Comparison of ENCODE assay signal across 8 mouse cellular contexts in genomic region chr1:25228381-25229244, GRCm38 (mm10).
DNase-seq lines count a peak whose midpoint lies in the region; ATAC-seq and TF ChIP-seq lines count a peak whose summit lies in the region.

No protein-coding gene starts in this region.

- peaks cover 6% of the 10 kb centered on the region; the same call in 1 of the 2 replicates for H3K4me1 ChIP-seq in hindbrain, embryonic 12.5 days
- H3K4me1 ChIP-seq in lung, embryonic 15.5 days: no peaks in the 10 kb centered on the region; the same call in 1 of the 2 replicates

- TF ChIP-seq CTCF in Patski (IDR thresholded peaks at IDR 0.05): no peak

- DNase-seq in Patski (ENCODE audit: low read depth, low spot score): no peak
- DNase-seq in cerebellum, adult 9-11 months: peak; percentile 74
- DNase-seq in frontal cortex, postnatal 10 days (ENCODE audit: low spot score in 2 of 2): peak; percentile 39 to 71
- DNase-seq in layer of hippocampus, adult 9-11 months: peak; percentile 54
- peak; percentile 80 for DNase-seq in ovary, postnatal 36 days (ENCODE audit: low spot score)

- no peaks in the 10 kb centered on the region for H3K36me3 ChIP-seq in hindbrain, embryonic 12.5 days
- H3K36me3 ChIP-seq in lung, embryonic 15.5 days: no peaks in the 10 kb centered on the region

- in situ Hi-C loops in Patski (cut with MboI; ENCODE audit: low pct_unique_long_range_greater_than_20kb): no loop called here

- H3K9ac ChIP-seq in hindbrain, embryonic 12.5 days: peak overlapping the region; percentile 64
- no peak overlapping the region for H3K9ac ChIP-seq in lung, embryonic 15.5 days

- WGBS in hindbrain, embryonic 12.5 days: 5% methylated on average over 37 of the region's 37 CpGs
- 8% methylated on average over 37 of the region's 37 CpGs for WGBS in lung, embryonic 15.5 days

- CTCF ChIA-PET in Patski (lab: Charles Lee): no interaction called here

- H3K4me3 ChIP-seq in hindbrain, embryonic 12.5 days: peak overlapping the region; percentile 43
- no peak overlapping the region for H3K4me3 ChIP-seq in lung, embryonic 15.5 days

- peak overlapping the region; percentile 90 for H3K27ac ChIP-seq in hindbrain, embryonic 12.5 days
- no peak overlapping the region for H3K27ac ChIP-seq in lung, embryonic 15.5 days

- H3K4me2 ChIP-seq in hindbrain, embryonic 12.5 days (replicated peaks): peak overlapping the region; percentile 54
- peak overlapping the region; percentile 36 for H3K4me2 ChIP-seq in lung, embryonic 15.5 days

- POLR2A ChIA-PET in Patski (lab: Charles Lee): no interaction called here

- no peaks in the 10 kb centered on the region for H3K27me3 ChIP-seq in Patski
- no peaks in the 10 kb centered on the region for H3K27me3 ChIP-seq in hindbrain, embryonic 12.5 days
- H3K27me3 ChIP-seq in lung, embryonic 15.5 days: no peaks in the 10 kb centered on the region

- H3K9me3 ChIP-seq in hindbrain, embryonic 12.5 days (replicated peaks): no peaks in the 10 kb centered on the region
- no peaks in the 10 kb centered on the region for H3K9me3 ChIP-seq in lung, embryonic 15.5 days

- peak; percentile 62 for ATAC-seq in Patski
- ATAC-seq in hindbrain, embryonic 12.5 days (ENCODE audit: low FRiP score): peak; percentile 90
- ATAC-seq in lung, embryonic 15.5 days (ENCODE audit: borderline replicate concordance, extremely low read depth, low FRiP score, low TSS enrichment): peak; percentile 76; the same call in 1 of the 2 replicates
- no peak for ATAC-seq in CD4-positive, CD25-positive, alpha-beta regulatory T cell, adult 4 months
